Mouse (Mus musculus): ENCODE results near the gene Nr1d2.

DNA sequence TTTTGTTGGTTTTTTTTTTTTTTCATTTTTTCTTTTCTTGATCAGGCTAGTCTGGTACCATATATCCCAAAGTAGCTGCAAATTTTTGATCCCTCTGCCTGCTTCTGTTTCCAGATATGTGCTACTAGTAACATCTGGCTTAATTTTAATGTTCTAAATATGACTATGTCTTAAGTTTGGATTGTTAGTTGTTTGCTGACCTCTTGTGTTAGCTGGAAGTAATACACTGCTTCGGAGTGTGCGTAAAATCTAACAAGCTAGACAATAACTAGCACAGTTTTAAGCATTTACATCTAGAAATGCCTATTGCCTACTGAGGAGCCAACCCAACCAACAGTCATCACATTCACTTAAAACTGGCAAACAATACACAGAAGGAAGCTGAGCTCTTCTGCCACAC, 45.7 kb upstream of the Nr1d2 start:
- no peak for TF ChIP-seq POLR2A (IDR thresholded peaks at IDR 0.05; ENCODE audit: insufficient read length, low read depth)
- TF ChIP-seq MYOD1 (IDR thresholded peaks at IDR 0.05; ENCODE audit: control insufficient read depth in 1 of 3, insufficient read length in 2 of 3, low read depth in 2 of 3), result no peak
- TF ChIP-seq MYOG (IDR thresholded peaks at IDR 0.05; ENCODE audit: control insufficient read depth in 1 of 3, insufficient read depth in 1 of 3, insufficient read length in 2 of 3, low read depth in 2 of 3), result no peak
- TF ChIP-seq TCF12 (IDR thresholded peaks at IDR 0.05; ENCODE audit: insufficient read depth, poor library complexity, severe bottlenecking), result no peak
- TF ChIP-seq MAX (IDR thresholded peaks at IDR 0.05; ENCODE audit: low read depth), result no peak
- no peak for TF ChIP-seq USF1 (IDR thresholded peaks at IDR 0.05; ENCODE audit: low read depth)
- no peak for TF ChIP-seq POLR2AphosphoS2 (IDR thresholded peaks at IDR 0.05; ENCODE audit: insufficient read length, low read depth)
- no peak for TF ChIP-seq E2F4 (IDR thresholded peaks at IDR 0.05; ENCODE audit: insufficient read depth)
- no peak for TF ChIP-seq REST (IDR thresholded peaks at IDR 0.05; ENCODE audit: insufficient read depth, insufficient read length)
- TF ChIP-seq CEBPB (IDR thresholded peaks at IDR 0.05; ENCODE audit: insufficient read depth, poor library complexity, severe bottlenecking), result no peak
- TF ChIP-seq SRF (IDR thresholded peaks at IDR 0.05; ENCODE audit: control insufficient read depth, insufficient read length, low read depth), result no peak

Measured in myocyte (in vitro differentiated cells).